Mouse (Mus musculus) lung, embryonic 14.5 days (tissue): ENCODE results near the gene Lrpprc. TPM values are rescaled to one million over a fixed set of nuclear protein-coding genes. Genes with fewer than 3 reads are reported as not detected.

Source experiments
- ATAC-seq: fragments of 200-750 bp; cut with Nextera tagmentation; 2 replicates; pipeline ENCODE4 v1.8.0; 2017; ENCODE audit warnings: mild to moderate bottlenecking, moderate TSS enrichment, moderate library complexity; ENCODE audit not compliant: insufficient read depth
- DNase-seq: peaks from one replicate; pipeline ENCODE4 v3.0.0-alpha.2; 2015
- H3K27ac ChIP-seq: fragments of 300-500 bp; sonication (generic); 2 replicates; pipeline ENCODE4 v1.5.1; 2014; ENCODE audit warnings: low read depth, mild to moderate bottlenecking, moderate library complexity
- H3K27me3 ChIP-seq: fragments of 300-500 bp; sonication (generic); 2 replicates; pipeline ENCODE4 v1.6.1; 2014; ENCODE audit warnings: low read length, control low read depth; ENCODE audit not compliant: insufficient read depth
- H3K36me3 ChIP-seq: fragments of 300-500 bp; sonication (generic); 2 replicates; pipeline ENCODE4 v1.6.1; 2014; ENCODE audit warnings: control low read depth; ENCODE audit not compliant: insufficient read depth
- H3K4me1 ChIP-seq: fragments of 300-500 bp; sonication (generic); 2 replicates; pipeline ENCODE4 v1.6.1; 2014; ENCODE audit warnings: antibody characterized with exemption, control low read depth; ENCODE audit not compliant: insufficient read depth
- H3K4me2 ChIP-seq: fragments of 300-500 bp; sonication (generic); 2 replicates; pipeline ENCODE4 v1.6.1; 2014; ENCODE audit warnings: mild to moderate bottlenecking
- H3K4me3 ChIP-seq: fragments of 300-500 bp; sonication (generic); 2 replicates; pipeline ENCODE4 v1.5.1; 2014; ENCODE audit warnings: low read depth, low read length
- H3K9ac ChIP-seq: fragments of 300-500 bp; sonication (generic); 2 replicates; pipeline ENCODE4 v1.6.1; 2014
- H3K9me3 ChIP-seq: fragments of 300-500 bp; sonication (generic); 2 replicates; pipeline ENCODE4 v1.6.1; 2016; ENCODE audit warnings: low read depth, low read length, control low read depth
- CTCF ChIP-seq: IDR thresholded peaks from 2 replicates; pipeline ENCODE4 v1.5.1; 2016; ENCODE audit warnings: antibody characterized with exemption, low read depth
- WGBS: fragments of 180-500 bp; shearing (Covaris S2); extraction: QIAGEN DNeasy Blood & Tissue Kit; methylation state at CpG from one replicate; pipeline ENCODE4 v1.1.7; 2014; 5-methylcytosine and 5-hydroxymethylcytosine counted together
- polyA plus RNA-seq: library from polyadenylated mRNA; unstranded; fragments of >200 nt; fragmentation: Nextera tagmentation; extraction: Ambion mirVana; gene quantifications from 2 replicates; pipeline ENCODE4 v1.2.1, GENCODE M21; 2014

Gene Lrpprc
- polyA plus RNA-seq, 1 experiment from 2014 or later: 48.6 TPM

GRCm38 (mm10) chr17:84672376-84673369 is 117.9 kb downstream of the Lrpprc start:
- Histone ChIP-seq H3K4me2 (no peak overlapping the region), H3K4me3 (no peak overlapping the region), H3K36me3 (no peaks in the 10 kb centered on the region), H3K9me3 (no peaks in the 10 kb centered on the region), H3K4me1 (no peaks in the 10 kb centered on the region), H3K27ac (no peak overlapping the region), H3K9ac (no peak overlapping the region), H3K27me3 (0 out of 2 replicates have a peak, but pooled peaks cover 3% of the 10 kb centered on the region)
- DNase-seq (no peak), ATAC-seq (0 out of 2 replicates have a peak, but pooled peaks have one; percentile 21)
- no peak for TF ChIP-seq CTCF
- WGBS: 53% methylated on average over 16 of the region's 16 CpGs

DNA sequence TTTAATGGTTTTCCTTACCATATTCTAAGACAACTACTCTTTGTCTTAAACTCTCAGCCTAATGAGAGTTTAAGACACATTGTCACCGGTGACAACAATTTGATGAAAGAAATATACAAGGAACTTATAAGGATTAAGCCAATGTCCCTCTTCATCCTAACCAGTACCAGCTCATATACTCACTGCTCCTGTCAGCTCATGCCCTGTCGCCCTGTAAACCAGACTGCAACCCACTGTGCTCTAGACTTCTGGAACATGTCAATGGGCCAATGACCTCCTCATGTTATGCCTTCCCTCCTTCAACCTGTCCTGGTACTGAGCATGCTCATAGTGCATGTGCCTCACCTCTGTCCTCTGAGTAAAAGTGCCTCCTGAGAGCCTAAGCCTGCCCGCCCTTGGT is 122.7 kb downstream of the Lrpprc start:
- no peak for TF ChIP-seq CTCF
- Histone ChIP-seq H3K4me2 (no peak overlapping the region), H3K4me3 (no peak overlapping the region), H3K9me3 (no peaks in the 10 kb centered on the region), H3K27me3 (no peaks in the 10 kb centered on the region), H3K36me3 (no peaks in the 10 kb centered on the region), H3K27ac (no peak overlapping the region), H3K4me1 (0 out of 2 replicates have a peak, but pooled peaks cover 2% of the 10 kb centered on the region), H3K9ac (no peak overlapping the region)
- no peak for ATAC-seq
- DNase-seq: no peak
- 78% methylated on average over 3 of the region's 3 CpGs for WGBS

GRCm38 (mm10) chr17:84665691-84666090 is 124.9 kb downstream of the Lrpprc start:
- H3K36me3 ChIP-seq: no peaks in the 10 kb centered on the region
- TF ChIP-seq CTCF: no peak
- no peak for DNase-seq
- H3K27ac ChIP-seq: no peak overlapping the region
- no peak overlapping the region for H3K9ac ChIP-seq
- 0 out of 2 replicates have a peak, but pooled peaks cover 2% of the 10 kb centered on the region for H3K4me1 ChIP-seq
- 24% methylated on average over 9 of the region's 9 CpGs for WGBS
- no peak overlapping the region for H3K4me2 ChIP-seq
- no peaks in the 10 kb centered on the region for H3K27me3 ChIP-seq
- no peaks in the 10 kb centered on the region for H3K9me3 ChIP-seq
- H3K4me3 ChIP-seq: no peak overlapping the region
- ATAC-seq: no peak

DNA sequence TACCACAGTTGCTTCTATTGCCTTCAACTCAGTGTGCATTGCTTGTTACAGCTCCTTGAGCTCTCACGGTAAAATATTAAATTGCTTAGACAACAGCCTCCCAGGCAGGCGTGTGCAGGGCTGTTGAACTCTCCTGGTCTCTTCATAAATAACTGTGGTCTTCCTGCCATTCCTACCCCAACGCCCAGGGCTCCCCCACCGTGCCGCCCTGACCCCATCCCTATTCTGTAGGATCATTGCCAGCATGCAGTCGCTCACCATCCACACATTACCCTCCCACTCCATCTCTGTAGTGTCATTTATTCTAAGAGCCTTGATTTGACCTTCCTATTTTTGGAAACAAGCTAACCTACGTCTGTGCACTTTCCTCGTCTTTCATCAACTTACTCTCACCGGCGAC is 125.5 kb downstream of the Lrpprc start:
- 35% methylated on average over 10 of the region's 10 CpGs for whole genome bisulfite sequencing
- ATAC-seq (no peak), DNase-seq (no peak)
- no peak overlapping the region for H3K4me2 ChIP-seq
- H3K9ac ChIP-seq: no peak overlapping the region
- TF ChIP-seq CTCF: no peak
- H3K4me1 ChIP-seq: 0 out of 2 replicates have a peak, but pooled peaks cover 2% of the 10 kb centered on the region
- H3K9me3 ChIP-seq: no peaks in the 10 kb centered on the region
- H3K27ac ChIP-seq: no peak overlapping the region
- H3K36me3 ChIP-seq: no peaks in the 10 kb centered on the region
- H3K27me3 ChIP-seq: no peaks in the 10 kb centered on the region
- no peak overlapping the region for H3K4me3 ChIP-seq

DNA sequence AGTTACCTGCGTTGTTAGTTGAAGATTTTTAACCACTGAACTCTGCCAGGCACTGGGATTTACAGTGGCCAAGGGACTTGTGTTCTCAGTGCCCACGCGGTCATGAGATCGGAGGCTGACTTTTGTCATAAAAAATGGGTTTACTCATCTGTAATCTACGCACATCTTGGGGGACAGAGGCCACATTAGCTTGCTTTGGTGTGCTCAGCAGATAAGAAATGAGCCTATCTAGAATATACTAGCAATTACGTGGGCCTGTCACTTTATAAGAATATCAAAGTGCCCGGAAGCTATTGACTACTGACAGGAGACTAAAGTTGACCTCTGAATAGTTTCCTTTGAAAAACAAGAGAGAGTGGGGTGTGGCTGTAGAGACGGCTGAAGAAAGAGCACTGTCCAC is 131.6 kb downstream of the Lrpprc start:
- ATAC-seq (no peak), DNase-seq (no peak)
- no peaks in the 10 kb centered on the region for H3K27me3 ChIP-seq
- H3K4me1 ChIP-seq: no peaks in the 10 kb centered on the region
- no peak overlapping the region for H3K4me2 ChIP-seq
- TF ChIP-seq CTCF: no peak
- 74% methylated on average over 8 of the region's 8 CpGs for WGBS
- H3K27ac ChIP-seq: no peak overlapping the region
- no peaks in the 10 kb centered on the region for H3K9me3 ChIP-seq
- H3K4me3 ChIP-seq: no peak overlapping the region
- H3K36me3 ChIP-seq: no peaks in the 10 kb centered on the region
- no peak overlapping the region for H3K9ac ChIP-seq

- H3K4me3 ChIP-seq: no peak overlapping the region
- no peaks in the 10 kb centered on the region for H3K36me3 ChIP-seq
- no peak overlapping the region for H3K9ac ChIP-seq
- H3K27ac ChIP-seq: no peak overlapping the region
- no peaks in the 10 kb centered on the region for H3K27me3 ChIP-seq
- no peaks in the 10 kb centered on the region for H3K9me3 ChIP-seq
- DNase-seq: no peak
- WGBS: 26% methylated on average over 5 of the region's 5 CpGs
- peak; percentile 39; the same call in 1 of the 2 replicates for ATAC-seq
- H3K4me2 ChIP-seq: no peak overlapping the region
- TF ChIP-seq CTCF: no peak
- H3K4me1 ChIP-seq: no peaks in the 10 kb centered on the region
Observed at GRCm38 (mm10) chr17:84658195-84658594, 132.4 kb downstream of the Lrpprc start.

DNA sequence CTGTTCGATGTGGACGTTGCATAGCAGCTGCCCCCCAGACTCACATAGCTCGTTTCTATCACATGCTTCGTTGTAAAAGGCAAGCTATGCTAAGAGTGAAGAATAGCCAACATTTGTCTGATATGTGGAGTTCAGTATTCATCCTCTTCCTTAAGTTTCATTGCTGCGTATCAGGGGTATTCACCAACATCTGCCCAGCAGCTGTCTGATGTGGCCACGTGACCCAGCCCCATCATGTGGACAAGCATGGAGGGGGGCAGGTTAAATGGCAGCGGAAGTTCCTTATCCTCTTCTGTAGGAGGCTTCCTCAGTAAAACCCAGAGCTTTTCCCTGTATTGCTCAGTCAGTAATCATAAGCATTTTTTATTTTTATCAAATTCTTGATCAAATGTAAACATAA is 132.8 kb downstream of the Lrpprc start:
- no peak for TF ChIP-seq CTCF
- Histone ChIP-seq H3K27ac (no peak overlapping the region), H3K36me3 (no peaks in the 10 kb centered on the region), H3K27me3 (no peaks in the 10 kb centered on the region), H3K4me3 (no peak overlapping the region), H3K9ac (no peak overlapping the region), H3K4me2 (no peak overlapping the region), H3K9me3 (no peaks in the 10 kb centered on the region), H3K4me1 (no peaks in the 10 kb centered on the region)
- peak; percentile 51; the same call in 1 of the 2 replicates for ATAC-seq
- no peak for DNase-seq
- WGBS: 54% methylated on average over 7 of the region's 7 CpGs
